Mouse (Mus musculus) liver, embryonic 14.5 days (tissue): Measurements from ENCODE around the gene Tspan11.

Experiments used
- CTCF ChIP-seq: IDR thresholded peaks from 2 replicates; pipeline ENCODE4 v1.5.1; 2016; ENCODE audit warnings: antibody characterized with exemption, low read depth, control low read depth
- EP300 ChIP-seq: IDR thresholded peaks from 2 replicates; pipeline ENCODE4 v1.6.1; 2016; ENCODE audit warnings: antibody characterized with exemption, low read depth

GRCm38 (mm10) chr6:127980381-127981045, 93.1 kb downstream of the Tspan11 start:
- no peak for TF ChIP-seq CTCF
- no peak for TF ChIP-seq EP300
